In the genomic region with DNA sequence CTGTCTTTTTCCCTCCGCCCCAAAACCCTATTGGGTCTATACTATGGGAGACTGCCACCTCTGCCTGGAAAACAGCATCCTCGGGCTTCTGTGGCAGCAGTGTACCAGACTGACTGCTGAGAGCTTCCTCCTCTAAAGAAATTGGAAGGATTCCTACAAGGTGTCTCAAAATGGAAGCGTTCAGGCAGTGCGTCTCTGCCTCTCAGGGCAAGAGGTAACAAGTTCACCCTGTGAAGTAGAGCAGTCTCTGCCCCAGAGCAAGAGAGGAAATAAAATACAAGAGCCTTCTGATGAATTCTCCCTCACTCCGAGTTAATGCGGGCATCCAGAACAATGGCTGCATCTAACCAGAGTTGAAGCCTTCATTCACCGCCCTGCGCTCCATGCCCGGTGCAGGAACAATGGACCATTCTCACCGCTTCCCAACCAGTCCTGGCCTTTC, we compare ENCODE assay signal across 15 mouse cellular contexts.
DNase-seq lines count a peak whose midpoint lies in the region; ATAC-seq and TF ChIP-seq lines count a peak whose summit lies in the region.
"Had no signal": no experiment of that assay in that cellular context is flagged by ENCODE, and none has a peak within 500 bp of the region (broad histone marks: within the 10 kb centered on the region; RNA-seq: fewer than 3 reads in every experiment).

No protein-coding gene starts in this region.

- peak; percentile 32 for DNase-seq in Muller cell, postnatal 12 days (ENCODE audit: inconsistent ontology term)
- peak; percentile 28 for DNase-seq in embryo, embryonic 9.5 days (ENCODE audit: extremely low spot score)
- no peak for DNase-seq in forebrain, postnatal 0 days
- DNase-seq in liver, postnatal 0 days, result no peak
- no peak for DNase-seq in ovary, adult 18-20 months (ENCODE audit: low spot score)
- DNase-seq in adrenal gland, postnatal 10 days, result no peak
- DNase-seq: adrenal gland, adult 8-10 months; cerebellum, postnatal 25 days; right cerebral cortex, postnatal 14 days; thymus, postnatal 4 days had no signal

- 3% methylated on average over 10 of the region's 10 CpGs for WGBS in forebrain, postnatal 0 days
- WGBS in midbrain, embryonic 13.5 days, result 5% methylated on average over 10 of the region's 10 CpGs
- 40% methylated on average over 10 of the region's 10 CpGs for WGBS in liver, postnatal 0 days (ENCODE audit: insufficient replicate concordance)
- WGBS in intestine, postnatal 0 days, result 39% methylated on average over 10 of the region's 10 CpGs

- peaks cover 4% of the 10 kb centered on the region for H3K27me3 ChIP-seq in forebrain, postnatal 0 days (ENCODE audit: insufficient read depth, low read length)
- H3K27me3 ChIP-seq in midbrain, embryonic 13.5 days, result peaks cover 4% of the 10 kb centered on the region; the same call in 1 of the 2 replicates
- no peaks in the 10 kb centered on the region for H3K27me3 ChIP-seq in liver, postnatal 0 days (ENCODE audit: insufficient read depth, low read length)
- H3K27me3 ChIP-seq in intestine, postnatal 0 days (replicated peaks; ENCODE audit: control insufficient read depth, insufficient read depth, low read length), result no peaks in the 10 kb centered on the region; the same call in 1 of the 2 replicates
- H3K27me3 ChIP-seq: liver, embryonic 15.5 days had no signal

- peak overlapping the region; percentile 12; the same call in 1 of the 2 replicates for H3K4me3 ChIP-seq in forebrain, postnatal 0 days (ENCODE audit: low read depth, low read length)
- peak overlapping the region; percentile 21 for H3K4me3 ChIP-seq in midbrain, embryonic 13.5 days (replicated peaks)
- no peak overlapping the region for H3K4me3 ChIP-seq in liver, postnatal 0 days (ENCODE audit: low read depth, low read length)
- H3K4me3 ChIP-seq in intestine, postnatal 0 days (ENCODE audit: low read depth, low read length), result no peak overlapping the region
- H3K4me3 ChIP-seq: liver, embryonic 15.5 days; myocyte had no signal

- no peak for TF ChIP-seq CTCF in forebrain, postnatal 0 days (IDR thresholded peaks at IDR 0.05; ENCODE audit: low read depth)
- no peak for TF ChIP-seq CTCF in liver, postnatal 0 days (IDR thresholded peaks at IDR 0.05; ENCODE audit: low read depth)
- no peak for TF ChIP-seq CTCF in intestine, postnatal 0 days (IDR thresholded peaks at IDR 0.05; ENCODE audit: low read depth)

- ATAC-seq in forebrain, postnatal 0 days, result peak; percentile 17
- ATAC-seq in midbrain, embryonic 13.5 days, result peak; percentile 82
- no peak for ATAC-seq in liver, postnatal 0 days
- no peak for ATAC-seq in intestine, postnatal 0 days
- ATAC-seq: Patski had no signal

- H3K4me1 ChIP-seq in forebrain, postnatal 0 days (ENCODE audit: insufficient read depth), result no peaks in the 10 kb centered on the region
- H3K4me1 ChIP-seq in midbrain, embryonic 13.5 days (replicated peaks), result peaks cover 12% of the 10 kb centered on the region
- no peaks in the 10 kb centered on the region for H3K4me1 ChIP-seq in liver, postnatal 0 days (ENCODE audit: insufficient read depth)
- no peaks in the 10 kb centered on the region for H3K4me1 ChIP-seq in intestine, postnatal 0 days (replicated peaks; ENCODE audit: control insufficient read depth, insufficient read depth, low read length)
- H3K4me1 ChIP-seq: liver, embryonic 15.5 days had no signal

- no peaks in the 10 kb centered on the region for H3K36me3 ChIP-seq in forebrain, postnatal 0 days (ENCODE audit: insufficient read depth)
- H3K36me3 ChIP-seq in midbrain, embryonic 13.5 days, result no peaks in the 10 kb centered on the region
- no peaks in the 10 kb centered on the region for H3K36me3 ChIP-seq in liver, postnatal 0 days (replicated peaks; ENCODE audit: insufficient read depth, low read length)
- no peaks in the 10 kb centered on the region for H3K36me3 ChIP-seq in intestine, postnatal 0 days (ENCODE audit: control insufficient read depth, insufficient read depth)
- H3K36me3 ChIP-seq: liver, embryonic 15.5 days had no signal

- peak overlapping the region; percentile 44 for H3K4me2 ChIP-seq in forebrain, postnatal 0 days (ENCODE audit: low read depth)
- H3K4me2 ChIP-seq in midbrain, embryonic 13.5 days (replicated peaks), result peak overlapping the region; percentile 50
- H3K4me2 ChIP-seq in liver, postnatal 0 days (ENCODE audit: low read depth, low read length), result no peak overlapping the region
- no peak overlapping the region for H3K4me2 ChIP-seq in intestine, postnatal 0 days (replicated peaks; ENCODE audit: low read depth)
- H3K4me2 ChIP-seq: liver, embryonic 15.5 days had no signal

- peak overlapping the region; percentile 25; the same call in 1 of the 2 replicates for H3K9ac ChIP-seq in forebrain, postnatal 0 days
- peak overlapping the region; percentile 55 for H3K9ac ChIP-seq in midbrain, embryonic 13.5 days (replicated peaks)
- no peak overlapping the region for H3K9ac ChIP-seq in liver, postnatal 0 days (replicated peaks)
- no peak overlapping the region for H3K9ac ChIP-seq in intestine, postnatal 0 days (ENCODE audit: low read depth, low read length)
- H3K9ac ChIP-seq: liver, embryonic 15.5 days had no signal

- no peak overlapping the region for H3K27ac ChIP-seq in forebrain, postnatal 0 days (ENCODE audit: low read depth, low read length)
- H3K27ac ChIP-seq in midbrain, embryonic 13.5 days, result peak overlapping the region; percentile 76
- no peak overlapping the region for H3K27ac ChIP-seq in liver, postnatal 0 days (ENCODE audit: low read depth)
- H3K27ac ChIP-seq in intestine, postnatal 0 days (ENCODE audit: low read depth, low read length), result no peak overlapping the region
- H3K27ac ChIP-seq: liver, embryonic 15.5 days had no signal

- TF ChIP-seq EP300 in liver, postnatal 0 days (IDR thresholded peaks at IDR 0.05; ENCODE audit: low read depth), result no peak

- no peaks in the 10 kb centered on the region for H3K9me3 ChIP-seq in forebrain, postnatal 0 days (ENCODE audit: low read length)
- no peaks in the 10 kb centered on the region for H3K9me3 ChIP-seq in midbrain, embryonic 13.5 days
- H3K9me3 ChIP-seq in liver, postnatal 0 days (ENCODE audit: low read length), result no peaks in the 10 kb centered on the region
- no peaks in the 10 kb centered on the region for H3K9me3 ChIP-seq in intestine, postnatal 0 days (ENCODE audit: control insufficient read depth)
- H3K9me3 ChIP-seq: liver, embryonic 15.5 days had no signal

Comparison
In these comparisons a context has a peak if more than half of its experiments do, and no peak if none do; other contexts are left out.
1. DNase-seq: peak in Muller cell, postnatal 12 days (single experiment) and embryo, embryonic 9.5 days (single experiment); none in forebrain, postnatal 0 days (single experiment), liver, postnatal 0 days (single experiment), ovary, adult 18-20 months (single experiment) and adrenal gland, postnatal 10 days (single experiment).
2. ATAC-seq: peak in forebrain, postnatal 0 days (single experiment) and midbrain, embryonic 13.5 days (single experiment); none in liver, postnatal 0 days (single experiment) and intestine, postnatal 0 days (single experiment).
3. H3K4me2 ChIP-seq: peak in forebrain, postnatal 0 days (single experiment) and midbrain, embryonic 13.5 days (single experiment); none in liver, postnatal 0 days (single experiment) and intestine, postnatal 0 days (single experiment).
4. H3K4me3 ChIP-seq: peak in forebrain, postnatal 0 days (single experiment) and midbrain, embryonic 13.5 days (single experiment); none in liver, postnatal 0 days (single experiment) and intestine, postnatal 0 days (single experiment).
5. H3K9ac ChIP-seq: peak in forebrain, postnatal 0 days (single experiment) and midbrain, embryonic 13.5 days (single experiment); none in liver, postnatal 0 days (single experiment) and intestine, postnatal 0 days (single experiment).